ENCODE assay signal across 33 mouse cellular contexts in genomic region chr13:77072030-77072429, GRCm38 (mm10).
"Had no signal": no experiment of that assay in that cellular context is flagged by ENCODE, and none has a peak within 500 bp of the region (broad histone marks: within the 10 kb centered on the region; RNA-seq: fewer than 3 reads in every experiment).

No protein-coding gene starts in this region.

- DNase-seq: heart, postnatal 10 days; heart, postnatal 14 days; heart, postnatal 36 days; heart, postnatal 4 days; kidney, adult 11 months; kidney, adult 18-20 months; kidney, adult 2 months; kidney, adult 8-10 months; kidney, adult 9 months; kidney, postnatal 10 days; kidney, postnatal 14 days; kidney, postnatal 25 days; kidney, postnatal 36 days; kidney, postnatal 4 days; layer of hippocampus, adult 9-11 months; layer of hippocampus, postnatal 36 days had no signal

- H3K4me3 ChIP-seq: heart, embryonic 13.5 days; heart, embryonic 15.5 days; hindbrain, embryonic 10.5 days; hindbrain, embryonic 12.5 days; hindbrain, embryonic 13.5 days; hindbrain, embryonic 15.5 days; intestine, embryonic 15.5 days; kidney, embryonic 15.5 days; layer of hippocampus, adult 2 months; left cerebral cortex, adult 2 months had no signal

- H3K4me2 ChIP-seq: heart, embryonic 13.5 days; heart, embryonic 15.5 days; hindbrain, embryonic 12.5 days; hindbrain, embryonic 13.5 days; hindbrain, embryonic 14.5 days; hindbrain, embryonic 15.5 days; intestine, embryonic 15.5 days; kidney, embryonic 15.5 days had no signal

- H3K4me1 ChIP-seq: heart, embryonic 13.5 days; heart, embryonic 15.5 days; hindbrain, embryonic 10.5 days; hindbrain, embryonic 12.5 days; hindbrain, embryonic 13.5 days; hindbrain, embryonic 15.5 days; intestine, embryonic 15.5 days; kidney, embryonic 15.5 days had no signal

- H3K27me3 ChIP-seq: heart, embryonic 13.5 days; heart, embryonic 15.5 days; hindbrain, embryonic 12.5 days; hindbrain, embryonic 13.5 days; hindbrain, embryonic 15.5 days; intestine, embryonic 15.5 days; kidney, embryonic 15.5 days had no signal

- H3K9ac ChIP-seq: heart, embryonic 13.5 days; heart, embryonic 15.5 days; hindbrain, embryonic 12.5 days; hindbrain, embryonic 13.5 days; hindbrain, embryonic 14.5 days; hindbrain, embryonic 15.5 days; intestine, embryonic 15.5 days; kidney, embryonic 15.5 days had no signal

- H3K9me3 ChIP-seq: hindbrain, embryonic 15.5 days; intestine, embryonic 15.5 days had no signal

- ATAC-seq: hindbrain, embryonic 16.5 days; hindbrain, postnatal 0 days; inflammation-experienced regulatory T-cells, adult 6 months; intestine, embryonic 15.5 days; intestine, embryonic 16.5 days; intestine, postnatal 0 days had no signal

- H3K27ac ChIP-seq: heart, embryonic 13.5 days; heart, embryonic 15.5 days; hindbrain, embryonic 10.5 days; hindbrain, embryonic 12.5 days; hindbrain, embryonic 13.5 days; hindbrain, embryonic 14.5 days; hindbrain, embryonic 15.5 days; hindbrain, postnatal 0 days; intestine, embryonic 15.5 days; kidney, embryonic 15.5 days; kidney, postnatal 0 days; layer of hippocampus, adult 2 months; left cerebral cortex, adult 2 months had no signal
